ENCODE assay signal across 9 mouse cellular contexts in the genomic region with DNA sequence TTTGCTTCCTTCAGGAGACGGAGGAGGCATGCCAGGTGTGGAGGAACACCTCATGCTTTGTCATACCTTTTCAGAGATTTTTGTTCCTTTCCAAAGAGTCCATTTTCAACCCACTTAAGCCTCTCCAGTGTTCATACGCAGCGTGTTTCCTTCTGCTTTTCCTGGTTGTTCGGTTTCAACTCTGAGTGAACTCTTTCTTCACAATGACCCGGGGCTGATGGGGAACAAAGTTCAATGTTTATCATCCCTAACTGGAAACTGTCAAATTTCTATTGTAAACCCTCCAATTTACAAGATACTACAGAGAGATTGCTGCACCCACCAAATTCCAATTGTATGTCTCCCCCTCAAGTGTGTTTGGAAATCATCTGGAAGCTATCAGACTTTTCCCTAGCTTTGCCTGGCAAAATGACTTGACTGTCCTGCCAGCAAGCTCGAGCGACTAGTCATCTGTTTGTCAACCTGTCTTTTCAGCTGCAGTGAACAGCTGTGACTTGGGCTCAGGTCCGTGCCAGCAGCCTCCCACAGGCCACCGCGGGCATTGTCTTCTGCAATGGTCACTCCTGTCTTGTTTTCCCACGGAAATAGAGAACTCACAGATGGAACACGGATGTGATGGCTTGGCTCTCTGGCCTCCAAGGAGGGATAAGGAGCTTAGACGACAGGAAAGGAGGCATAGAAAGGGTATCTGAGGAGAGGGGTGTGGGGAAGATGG. TPM values are rescaled to one million over a fixed set of nuclear protein-coding genes. Genes with fewer than 3 reads are reported as not detected.
A peak's percentile ranks its signal among the peaks of the same experiment; 100 is the strongest.
DNase-seq lines count a peak whose midpoint lies in the region; ATAC-seq and TF ChIP-seq lines count a peak whose summit lies in the region.
"Had no signal": no experiment of that assay in that cellular context is flagged by ENCODE, and none has a peak within 500 bp of the region (broad histone marks: within the 10 kb centered on the region; RNA-seq: fewer than 3 reads in every experiment).

No protein-coding gene starts in this region.

- no peaks in the 10 kb centered on the region for H3K9me3 ChIP-seq in liver, embryonic 11.5 days (ENCODE audit: control insufficient read depth, low read length)
- no peaks in the 10 kb centered on the region for H3K9me3 ChIP-seq in forebrain, embryonic 10.5 days
- H3K9me3 ChIP-seq: midbrain, embryonic 12.5 days had no signal

- H3K4me2 ChIP-seq in liver, embryonic 11.5 days, result no peak overlapping the region
- H3K4me2 ChIP-seq: midbrain, embryonic 12.5 days had no signal

- peak; percentile 66 for TF ChIP-seq CTCF in liver, adult 2 months (IDR thresholded peaks at IDR 0.05; ENCODE audit: low read depth, low read length)
- peak; percentile 28; the same call in 1 of the 2 replicates for TF ChIP-seq CTCF in gastrocnemius, adult 2 months (IDR thresholded peaks at IDR 0.05)

- no peak for TF ChIP-seq POLR2A in liver, adult 2 months (IDR thresholded peaks at IDR 0.05; ENCODE audit: extremely low read depth, insufficient read depth, low read length)

- H3K27me3 ChIP-seq in liver, adult 2 months (ENCODE audit: control insufficient read depth, insufficient read depth, low read length), result no peaks in the 10 kb centered on the region
- no peaks in the 10 kb centered on the region for H3K27me3 ChIP-seq in liver, embryonic 11.5 days (replicated peaks; ENCODE audit: control insufficient read depth, insufficient read depth, low read length)
- H3K27me3 ChIP-seq in forebrain, embryonic 10.5 days (ENCODE audit: poor library complexity, severe bottlenecking), result no peaks in the 10 kb centered on the region
- H3K27me3 ChIP-seq: midbrain, embryonic 12.5 days had no signal

- H3K4me1 ChIP-seq in liver, adult 2 months (ENCODE audit: control insufficient read depth, insufficient read depth, low read length), result peaks cover 14% of the 10 kb centered on the region
- H3K4me1 ChIP-seq in liver, embryonic 11.5 days (replicated peaks; ENCODE audit: control insufficient read depth, insufficient read depth, low read length), result peaks cover 11% of the 10 kb centered on the region
- H3K4me1 ChIP-seq in forebrain, embryonic 10.5 days, result peaks cover 19% of the 10 kb centered on the region
- H3K4me1 ChIP-seq: midbrain, embryonic 12.5 days had no signal

- no peaks in the 10 kb centered on the region for H3K79me2 ChIP-seq in liver, adult 2 months (ENCODE audit: control insufficient read depth, insufficient read depth, low read length)

- peak; percentile 85 for DNase-seq in liver, adult 2 months (ENCODE audit: extremely low read depth, low read depth, low spot score)
- DNase-seq in liver, embryonic 11.5 days (ENCODE audit: low spot score), result no peak
- peak; percentile 80 for DNase-seq in gastrocnemius, adult 2 months
- peak; percentile 69 for DNase-seq in heart, postnatal 4 days
- DNase-seq in skeletal muscle tissue, adult 2 months (ENCODE audit: low read depth, low spot score), result peak; percentile 66
- DNase-seq in forebrain, embryonic 10.5 days (ENCODE audit: extremely low spot score, low spot score), result no peak

- no peak for ATAC-seq in liver, embryonic 11.5 days (replicated peaks; ENCODE audit: low FRiP score)
- ATAC-seq in megakaryocyte-erythroid progenitor cell, adult 5-6 weeks (replicated peaks; ENCODE audit: low FRiP score, low TSS enrichment, poor library complexity, severe bottlenecking), result no peak
- ATAC-seq in granulocyte monocyte progenitor cell, adult 5-6 weeks (replicated peaks; ENCODE audit: poor library complexity, severe bottlenecking), result no peak; the same call in 1 of the 2 replicates

- H3K27ac ChIP-seq in liver, adult 2 months (replicated peaks; ENCODE audit: insufficient read depth, low read depth, low read length), result peak overlapping the region; percentile 77
- H3K27ac ChIP-seq in liver, embryonic 11.5 days (ENCODE audit: low read depth, low read length), result no peak overlapping the region
- peak overlapping the region; percentile 67 for H3K27ac ChIP-seq in gastrocnemius, adult 2 months
- no peak overlapping the region for H3K27ac ChIP-seq in forebrain, embryonic 10.5 days
- H3K27ac ChIP-seq: midbrain, embryonic 12.5 days had no signal

- H3K36me3 ChIP-seq in liver, adult 2 months (ENCODE audit: control insufficient read depth, insufficient read depth, low read length), result no peaks in the 10 kb centered on the region
- H3K36me3 ChIP-seq in liver, embryonic 11.5 days (ENCODE audit: control insufficient read depth, insufficient read depth, low read length), result no peaks in the 10 kb centered on the region
- H3K36me3 ChIP-seq in forebrain, embryonic 10.5 days (replicated peaks), result no peaks in the 10 kb centered on the region
- H3K36me3 ChIP-seq: midbrain, embryonic 12.5 days had no signal

- H3K9ac ChIP-seq in liver, adult 2 months (ENCODE audit: low read depth, low read length), result peak overlapping the region; percentile 38
- H3K9ac ChIP-seq in liver, embryonic 11.5 days (ENCODE audit: low read depth, low read length), result no peak overlapping the region
- H3K9ac ChIP-seq: midbrain, embryonic 12.5 days had no signal

- 6% methylated on average over 13 of the region's 13 CpGs for WGBS in liver, adult 2 months
- 54% methylated on average over 13 of the region's 13 CpGs for WGBS in liver, embryonic 11.5 days
- WGBS in forebrain, embryonic 10.5 days, result 78% methylated on average over 13 of the region's 13 CpGs

- intact Hi-C loops in gastrocnemius, adult 2 months (cut with DNase I), result no loop called here

- H3K4me3 ChIP-seq in liver, adult 2 months (ENCODE audit: insufficient read depth, low read depth, low read length), result no peak overlapping the region; the same call in 1 of the 2 replicates
- H3K4me3 ChIP-seq in liver, embryonic 11.5 days (ENCODE audit: low read depth, low read length), result no peak overlapping the region
- H3K4me3 ChIP-seq in gastrocnemius, adult 2 months, result no peak overlapping the region
- no peak overlapping the region for H3K4me3 ChIP-seq in forebrain, embryonic 10.5 days
- H3K4me3 ChIP-seq: midbrain, embryonic 12.5 days had no signal

RNA-seq across cellular contexts. Expression of a gene that starts 3.0 kb away (rescaled TPM):
- not detected in 2 replicates for total RNA-seq in liver, adult 2 months (2014; rRNA removed)
- not detected in 2 replicates for polyA plus RNA-seq in liver, adult 2 months (2012; rRNA removed)
- polyA plus RNA-seq in liver, embryonic 11.5 days (2014; fragmentation: Nextera tagmentation; extraction: Ambion mirVana), result not detected in 2 replicates
- total RNA-seq in gastrocnemius, adult 2 months (2021), result not detected
- not detected for total RNA-seq in heart, postnatal 4 days (2021)
- polyA plus RNA-seq in forebrain, embryonic 10.5 days (2016; fragmentation: Nextera tagmentation; extraction: Ambion mirVana), result not detected in 2 replicates
- not detected in 2 replicates for total RNA-seq in megakaryocyte-erythroid progenitor cell, adult 5-6 weeks (2014; fragmentation: Nextera tagmentation)
- total RNA-seq in megakaryocyte-erythroid progenitor cell, adult 5-6 weeks (2017), result not detected in 2 replicates
- not detected in 2 replicates for total RNA-seq in granulocyte monocyte progenitor cell, adult 5-6 weeks (2014; fragmentation: Nextera tagmentation)
- not detected in 2 replicates for total RNA-seq in granulocyte monocyte progenitor cell, adult 5-6 weeks (2017)
- polyA plus RNA-seq: midbrain, embryonic 12.5 days had no signal

RNA-seq across cellular contexts. Expression of a gene that starts 39.3 kb away (rescaled TPM):
- total RNA-seq in liver, adult 2 months (2014; rRNA removed), result 8.4 and 11.3 TPM in 2 replicates
- polyA plus RNA-seq in liver, adult 2 months (2012; rRNA removed), result 1.7 and 1.9 TPM in 2 replicates
- polyA plus RNA-seq in liver, embryonic 11.5 days (2014; fragmentation: Nextera tagmentation; extraction: Ambion mirVana), result 3.5 and 4.9 TPM in 2 replicates
- 1 to 10 TPM; 4.6 to 6.1 TPM for total RNA-seq in gastrocnemius, adult 2 months (2021)
- total RNA-seq in heart, postnatal 4 days (2021), result 10 to 100 TPM; 13.3 to 14.3 TPM
- polyA plus RNA-seq in forebrain, embryonic 10.5 days (2016; fragmentation: Nextera tagmentation; extraction: Ambion mirVana), result 1.7 and 1.8 TPM in 2 replicates
- 0.76 and 1.4 TPM in 2 replicates for total RNA-seq in megakaryocyte-erythroid progenitor cell, adult 5-6 weeks (2014; fragmentation: Nextera tagmentation)
- 0.99 and 1.2 TPM in 2 replicates for total RNA-seq in megakaryocyte-erythroid progenitor cell, adult 5-6 weeks (2017)
- total RNA-seq in granulocyte monocyte progenitor cell, adult 5-6 weeks (2014; fragmentation: Nextera tagmentation), result 8.8 and 9.9 TPM in 2 replicates
- total RNA-seq in granulocyte monocyte progenitor cell, adult 5-6 weeks (2017), result 4.4 and 9.0 TPM in 2 replicates

Comparison
In these comparisons a context has a peak if more than half of its experiments do, and no peak if none do; other contexts are left out.
1. DNase-seq: peak in liver, adult 2 months (single experiment), gastrocnemius, adult 2 months (single experiment), heart, postnatal 4 days (single experiment) and skeletal muscle tissue, adult 2 months (single experiment); none in liver, embryonic 11.5 days (single experiment) and forebrain, embryonic 10.5 days (single experiment).
2. H3K27ac ChIP-seq: peak in liver, adult 2 months (single experiment) and gastrocnemius, adult 2 months (single experiment); none in liver, embryonic 11.5 days (single experiment) and forebrain, embryonic 10.5 days (single experiment).